Mouse (Mus musculus): ENCODE measurements at regions not wholly inside any gene's neighbourhood (a gene's known extent, or its start where the extent isn't known, plus 50 kb on each side); places are given as distances from the start of the nearest gene placed in this dataset. TPM values are rescaled to one million over a fixed set of nuclear protein-coding genes. Genes with fewer than 3 reads are reported as not detected.
A peak's percentile ranks its signal among the peaks of the same experiment; 100 is the strongest.

DNA sequence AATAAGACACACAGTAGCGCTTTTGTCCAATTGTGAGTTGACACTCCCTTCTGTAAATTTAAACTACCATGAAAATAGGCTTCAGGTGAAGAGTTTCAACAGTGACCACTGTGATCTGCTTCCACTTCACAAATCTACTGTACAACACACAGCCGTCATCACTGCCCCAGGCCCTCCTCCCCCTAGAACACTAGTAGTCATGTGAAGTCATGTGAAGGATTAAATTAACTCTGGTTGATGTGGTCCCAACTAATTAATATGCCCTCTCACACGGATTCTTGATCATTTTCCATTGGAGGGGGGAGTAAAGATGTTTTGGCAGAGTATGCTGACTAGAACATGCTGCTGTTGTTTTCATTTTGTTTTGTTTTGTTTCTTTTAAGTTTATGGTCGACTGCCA, 316.2 kb upstream of the Cdh18 start:
- WGBS, result 62% methylated on average over 4 of the region's 4 CpGs
- ATAC-seq (ENCODE audit: low FRiP score), result no peak

DNA sequence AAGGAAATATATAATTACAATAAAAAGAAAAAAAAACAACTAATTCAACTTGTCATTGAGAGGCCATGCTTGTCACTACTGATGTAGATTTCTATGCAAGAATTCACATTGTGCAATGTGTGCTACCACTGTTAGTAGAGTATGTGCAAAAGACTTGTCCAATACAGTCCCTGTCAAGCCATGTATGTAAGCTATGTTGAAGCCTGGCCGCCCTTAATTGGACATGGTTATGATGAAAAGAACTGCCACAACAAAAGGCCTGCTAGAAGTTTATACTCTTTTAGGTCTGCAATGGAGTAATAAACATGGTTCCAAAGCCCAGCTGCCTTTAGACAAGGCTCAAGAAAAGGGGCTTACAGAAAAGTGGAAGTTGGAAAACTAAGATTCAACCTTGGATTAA, 267.9 kb upstream of the Cdh18 start:
- H3K36me3 ChIP-seq (replicated peaks), result no peaks in the 10 kb centered on the region
- no peak overlapping the region for H3K4me2 ChIP-seq
- no peak overlapping the region for H3K4me3 ChIP-seq (replicated peaks)
- no peaks in the 10 kb centered on the region for H3K9me3 ChIP-seq
- no peak for ATAC-seq (ENCODE audit: low FRiP score)
- H3K9ac ChIP-seq, result no peak overlapping the region
- no peak overlapping the region for H3K27ac ChIP-seq
- H3K4me1 ChIP-seq, result no peaks in the 10 kb centered on the region
- WGBS, result 90% methylated on average over 1 of the region's 1 CpGs
- no peaks in the 10 kb centered on the region for H3K27me3 ChIP-seq

More for the DNA sequence above, 316.2 kb upstream of the Cdh18 start:
- Histone ChIP-seq H3K27ac (no peak overlapping the region), H3K4me1 (no peaks in the 10 kb centered on the region), H3K36me3 (replicated peaks) (no peaks in the 10 kb centered on the region), H3K4me3 (replicated peaks) (no peak overlapping the region), H3K4me2 (no peak overlapping the region), H3K27me3 (no peaks in the 10 kb centered on the region), H3K9me3 (no peaks in the 10 kb centered on the region), H3K9ac (no peak overlapping the region)

DNA sequence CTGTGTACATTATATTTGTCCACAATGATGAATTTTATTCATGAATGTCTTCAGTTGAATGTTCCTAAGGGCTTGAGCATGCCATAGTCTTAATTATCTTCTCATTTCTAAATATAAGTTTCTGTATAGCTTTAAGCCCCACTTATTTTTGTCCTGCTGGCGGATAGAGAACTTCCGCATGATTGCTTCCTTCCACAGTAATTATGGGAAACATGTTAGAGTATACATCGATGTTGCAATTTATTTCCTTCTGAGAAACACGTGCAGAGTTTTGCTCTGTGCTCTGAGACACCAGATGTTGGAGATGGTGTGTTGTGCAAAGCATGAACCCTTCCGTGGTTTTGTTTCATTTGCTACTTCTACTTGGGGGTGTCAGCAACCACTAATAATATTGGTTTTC, 237.8 kb upstream of the Cdh18 start:
- ATAC-seq (ENCODE audit: low FRiP score), result 0 out of 2 replicates have a peak, but pooled peaks have one; percentile 6
- Histone ChIP-seq H3K9me3 (no peaks in the 10 kb centered on the region), H3K27ac (no peak overlapping the region), H3K4me3 (replicated peaks) (no peak overlapping the region), H3K9ac (no peak overlapping the region), H3K27me3 (no peaks in the 10 kb centered on the region), H3K4me2 (no peak overlapping the region), H3K36me3 (replicated peaks) (no peaks in the 10 kb centered on the region), H3K4me1 (no peaks in the 10 kb centered on the region)
- 64% methylated on average over 5 of the region's 5 CpGs for WGBS

DNA sequence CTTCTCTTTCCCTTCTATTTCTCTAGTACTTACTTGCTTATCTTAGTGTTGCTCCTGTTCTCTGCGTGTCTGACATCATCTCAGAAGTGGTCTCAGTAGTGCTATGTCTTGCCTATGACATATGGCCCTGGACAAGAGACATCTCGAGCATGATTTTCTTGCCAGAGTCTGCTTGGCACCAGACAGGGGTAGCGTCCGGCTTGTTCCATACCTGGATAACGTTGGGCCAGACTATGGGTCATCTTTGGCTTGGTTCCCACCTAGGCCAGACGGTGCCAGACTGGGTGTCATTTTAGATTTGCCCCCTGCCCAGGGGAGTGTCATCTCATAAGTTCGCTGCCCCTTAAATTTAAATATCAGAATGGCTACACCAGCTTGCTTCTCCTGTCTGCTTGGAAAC, 229.8 kb upstream of the Cdh18 start:
- Histone ChIP-seq H3K4me3 (replicated peaks) (no peak overlapping the region), H3K27me3 (no peaks in the 10 kb centered on the region), H3K4me1 (no peaks in the 10 kb centered on the region), H3K36me3 (replicated peaks) (no peaks in the 10 kb centered on the region), H3K9ac (no peak overlapping the region), H3K27ac (no peak overlapping the region), H3K4me2 (no peak overlapping the region), H3K9me3 (no peaks in the 10 kb centered on the region)
- 89% methylated on average over 7 of the region's 7 CpGs for WGBS
- no peak for ATAC-seq (ENCODE audit: low FRiP score)

DNA sequence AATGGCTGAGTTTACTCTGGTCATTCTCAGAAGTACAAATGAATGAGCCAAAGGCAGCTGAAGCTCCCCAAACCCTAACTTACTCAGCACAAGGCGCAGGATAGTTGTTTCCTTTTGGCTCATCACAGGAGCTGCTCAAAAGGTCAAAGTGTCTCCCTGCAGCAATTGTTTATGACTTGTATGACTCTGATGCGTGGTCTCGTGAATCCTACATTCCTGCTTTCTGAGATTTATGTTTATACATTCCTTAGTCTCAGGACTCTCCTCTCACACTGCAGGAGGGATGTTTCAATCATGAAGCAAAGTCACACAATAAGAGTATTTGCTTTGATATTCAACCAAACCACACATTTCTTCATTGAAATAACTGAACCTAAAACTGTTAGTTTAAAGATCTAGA, 209.9 kb upstream of the Cdh18 start:
- H3K4me3 ChIP-seq (replicated peaks), result no peak overlapping the region
- 74% methylated on average over 3 of the region's 3 CpGs for WGBS
- no peak for ATAC-seq (ENCODE audit: low FRiP score)
- no peaks in the 10 kb centered on the region for H3K36me3 ChIP-seq (replicated peaks)
- H3K27ac ChIP-seq, result no peak overlapping the region
- no peaks in the 10 kb centered on the region for H3K4me1 ChIP-seq
- H3K9me3 ChIP-seq, result no peaks in the 10 kb centered on the region
- H3K9ac ChIP-seq, result no peak overlapping the region
- no peak overlapping the region for H3K4me2 ChIP-seq
- H3K27me3 ChIP-seq, result no peaks in the 10 kb centered on the region

DNA sequence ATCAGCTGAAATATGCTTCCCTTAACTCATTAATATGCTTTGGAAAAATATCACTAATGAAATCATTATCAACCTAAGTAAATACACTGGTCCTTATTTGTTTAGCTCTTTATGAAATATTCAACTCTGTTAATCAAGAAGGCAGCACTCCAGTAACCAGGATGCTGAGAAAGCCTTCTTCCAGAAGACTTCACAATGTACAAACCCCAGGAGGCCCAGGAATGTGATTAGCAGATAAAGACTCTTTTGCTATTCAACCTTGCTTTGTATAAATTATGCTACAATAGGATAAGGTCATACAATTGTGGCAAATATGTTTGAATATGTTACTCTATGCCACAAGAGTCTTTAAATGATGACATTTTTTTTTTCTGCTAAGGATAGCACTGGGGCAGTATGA, 204.5 kb upstream of the Cdh18 start:
- no peaks in the 10 kb centered on the region for H3K27me3 ChIP-seq
- no peaks in the 10 kb centered on the region for H3K36me3 ChIP-seq (replicated peaks)
- no peaks in the 10 kb centered on the region for H3K4me1 ChIP-seq
- H3K9ac ChIP-seq, result no peak overlapping the region
- ATAC-seq (ENCODE audit: low FRiP score), result no peak
- no peaks in the 10 kb centered on the region for H3K9me3 ChIP-seq
- H3K27ac ChIP-seq, result no peak overlapping the region
- H3K4me3 ChIP-seq (replicated peaks), result no peak overlapping the region
- H3K4me2 ChIP-seq, result no peak overlapping the region

DNA sequence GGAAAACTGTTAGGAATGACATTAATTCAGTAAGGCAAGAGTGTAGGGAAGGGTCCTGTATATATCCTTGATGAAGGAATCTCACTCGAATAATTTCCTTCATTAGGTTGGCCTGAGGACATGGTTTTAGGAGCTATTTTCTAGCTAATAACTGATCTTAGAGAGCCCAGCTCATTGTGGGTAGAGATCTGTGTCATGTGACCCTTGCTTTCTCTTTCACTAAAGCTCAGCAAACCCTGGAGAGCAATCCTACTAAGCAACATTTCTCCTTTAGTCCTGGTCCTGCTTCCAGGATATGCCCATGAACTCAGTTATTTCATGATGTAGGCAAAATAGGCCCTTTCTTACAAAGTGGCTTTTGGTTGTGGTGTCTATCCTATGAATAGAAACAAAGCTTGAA, 197.3 kb upstream of the Cdh18 start:
- no peaks in the 10 kb centered on the region for H3K27me3 ChIP-seq
- no peaks in the 10 kb centered on the region for H3K36me3 ChIP-seq (replicated peaks)
- 83% methylated on average over 1 of the region's 1 CpGs for WGBS
- ATAC-seq (ENCODE audit: low FRiP score), result no peak
- no peaks in the 10 kb centered on the region for H3K4me1 ChIP-seq
- H3K27ac ChIP-seq, result no peak overlapping the region
- no peaks in the 10 kb centered on the region for H3K9me3 ChIP-seq
- no peak overlapping the region for H3K4me2 ChIP-seq
- no peak overlapping the region for H3K9ac ChIP-seq
- H3K4me3 ChIP-seq (replicated peaks), result no peak overlapping the region

Small RNA genes in the stretch of these regions (microRNA-seq; reads per million reads assigned to microRNA genes)
- not detected for gene Gm27525
